Mouse (Mus musculus): ENCODE results near the gene Il11ra1.
"Not testable (repeated sequence)": the region's sequence is repeated elsewhere in the genome, so short reads cannot be mapped to it uniquely, and the experiment has no call there.

Gene Il11ra1

DNA sequence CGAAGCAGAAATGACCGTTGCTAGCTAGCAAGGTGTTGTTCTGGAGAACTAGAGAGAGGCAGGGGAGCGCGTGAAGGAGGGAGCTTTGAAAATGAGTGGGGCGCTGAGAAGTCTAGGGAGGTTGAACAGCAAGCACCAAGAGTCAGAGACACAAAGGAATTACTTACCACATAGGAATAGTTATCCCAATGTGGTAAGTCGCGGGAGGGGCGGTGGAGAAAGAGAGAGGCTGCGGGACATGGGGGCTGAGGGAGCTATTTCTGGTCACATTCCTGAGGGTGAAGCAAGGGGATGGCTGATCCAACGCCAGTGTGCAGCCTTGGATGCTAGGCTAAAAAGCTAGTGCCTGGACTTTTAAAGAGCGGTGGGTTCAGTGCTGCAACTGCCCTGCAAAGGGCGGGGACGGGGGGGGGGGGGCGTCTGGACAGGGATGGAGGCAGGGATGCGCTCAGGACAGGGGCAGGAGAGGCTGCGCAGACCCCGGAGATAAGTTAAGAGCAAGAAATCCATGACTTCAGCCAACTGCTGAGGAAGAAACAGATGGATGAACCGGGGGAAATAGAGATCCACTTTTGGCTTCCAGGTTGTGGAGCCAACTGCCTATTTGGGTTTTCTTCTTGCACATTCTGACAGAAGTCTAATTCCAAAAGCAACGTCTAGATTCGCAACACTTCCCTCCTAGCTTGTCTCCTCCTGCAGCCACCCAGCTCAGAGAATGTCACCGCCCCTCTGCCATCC lies 82.1 kb downstream of the Il11ra1 start:
- DNase-seq (ENCODE audit: low spot score), result not testable (repeated sequence)

DNA sequence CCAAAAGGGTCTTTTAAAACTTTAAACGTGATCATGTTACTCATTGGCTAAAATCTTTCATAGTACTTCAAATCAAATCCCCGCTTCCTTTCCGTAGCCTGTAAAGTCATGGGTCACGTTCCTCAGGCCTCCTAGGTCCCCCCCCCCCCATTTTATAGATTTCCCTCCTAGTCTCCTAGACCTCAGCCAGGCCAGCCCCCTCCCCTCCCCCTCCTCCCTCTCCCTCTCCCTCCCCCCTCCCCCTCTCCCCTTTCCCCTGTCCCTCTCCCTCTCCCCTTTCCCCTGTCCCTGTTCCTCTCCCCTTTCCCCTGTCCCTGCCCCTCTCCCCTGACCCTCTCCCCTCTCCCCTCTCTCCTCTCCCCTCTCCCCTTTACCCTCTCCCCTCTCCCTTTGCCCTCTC lies 82.9 kb downstream of the Il11ra1 start:
- DNase-seq (ENCODE audit: low spot score), result not testable (repeated sequence)

DNA sequence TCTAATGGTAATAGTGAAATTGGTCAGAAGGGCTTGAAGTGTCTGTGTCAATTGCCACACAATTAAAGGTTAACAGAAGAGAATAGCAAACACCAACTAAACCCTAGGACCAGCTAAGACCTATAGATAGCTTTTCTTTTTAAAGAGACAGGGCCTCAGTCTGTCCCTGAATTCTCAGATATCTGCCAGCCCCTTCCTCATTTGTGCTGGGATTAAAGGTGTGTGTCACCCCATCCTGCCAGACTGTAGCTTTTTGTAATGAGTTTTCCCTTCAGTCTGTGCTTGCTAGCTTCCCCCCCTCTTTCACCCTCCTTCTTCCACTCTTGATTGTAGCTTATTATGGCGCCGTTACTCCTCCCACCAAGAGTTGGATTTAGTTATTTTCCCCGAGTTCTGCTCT lies 83.4 kb downstream of the Il11ra1 start:
- DNase-seq (ENCODE audit: low spot score), result not testable (repeated sequence)
